Mouse (Mus musculus) myocyte (in vitro differentiated cells): ENCODE data around the gene Rpl41.

Experiments
- MYOG ChIP-seq, 3 experiments: IDR thresholded peaks; one replicate each; pipeline ENCODE4 v1.6.1; 2011; ENCODE audit warnings: control low read depth in 2 of 3, low read depth in 2 of 3, mild to moderate bottlenecking in 2 of 3; ENCODE audit not compliant: insufficient read length in 2 of 3, control insufficient read depth in 1 of 3, insufficient read depth in 1 of 3
- POLR2A ChIP-seq: IDR thresholded peaks from one replicate; pipeline ENCODE4 v1.6.1; 2011; ENCODE audit warnings: low read depth, mild to moderate bottlenecking, control low read depth, moderate library complexity; ENCODE audit not compliant: insufficient read length
- TCF3 ChIP-seq: IDR thresholded peaks from one replicate; pipeline ENCODE4 v1.6.1; 2011; ENCODE audit warnings: low read depth, control low read depth; ENCODE audit not compliant: insufficient read length

- TF ChIP-seq POLR2A = no peak
- no peak for TF ChIP-seq TCF3
- no peak for TF ChIP-seq MYOG (IDR thresholded peaks at IDR 0.05; ENCODE audit: control insufficient read depth in 1 of 3, insufficient read depth in 1 of 3, insufficient read length in 2 of 3, low read depth in 2 of 3)
Measured at GRCm38 (mm10) chr10:128543100-128543499, 6.0 kb downstream of the Rpl41 start.
